Mouse (Mus musculus) neural tube, embryonic 10.5 days (tissue): ENCODE results near the gene Fyco1.
"Not testable (repeated sequence)": the region's sequence is repeated elsewhere in the genome, so short reads cannot be mapped to it uniquely, and the experiment has no call there.

Experiments used
- DNase-seq: peaks from one replicate; pipeline ENCODE4 v3.0.0-alpha.2; 2017; ENCODE audit warnings: low spot score; ENCODE audit errors: extremely low spot score

The Fyco1 gene

GRCm38 (mm10) chr9:123749687-123750086 is 102.0 kb downstream of the Fyco1 start:
- not testable (repeated sequence) for DNase-seq

GRCm38 (mm10) chr9:123740799-123741198 is 110.9 kb downstream of the Fyco1 start:
- DNase-seq, result no peak
